Mouse (Mus musculus): ENCODE measurements around the gene Rai1. TPM values are rescaled to one million over a fixed set of nuclear protein-coding genes. Genes with fewer than 3 reads are reported as not detected.

Rai1 gene
- total and polyA plus RNA-seq, 3 experiments = 26.3 to 101 (median 56.7) TPM

DNA sequence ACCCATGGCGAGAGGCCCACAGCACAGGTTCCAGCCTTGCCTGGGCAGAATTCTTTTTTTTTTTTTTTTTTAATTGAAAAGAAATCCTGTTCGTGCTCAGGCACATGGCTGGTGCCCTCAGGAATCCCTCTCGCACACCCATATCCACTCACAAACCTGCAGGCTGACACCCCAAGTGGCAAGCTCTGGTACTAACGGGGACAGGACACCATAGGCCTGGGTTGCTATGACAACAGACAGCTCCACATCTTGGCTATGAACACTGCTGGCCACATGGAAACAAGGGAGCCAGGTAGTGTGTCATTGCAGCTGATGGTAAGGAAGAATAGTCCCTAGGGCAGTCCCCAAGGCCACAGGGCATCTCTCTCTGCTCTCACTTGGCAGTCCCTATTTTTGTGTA is 15.9 kb upstream of the Rai1 start:
- H3K9ac ChIP-seq (ENCODE audit: control insufficient read depth, low read depth, low read length, poor library complexity, severe bottlenecking) = no peak overlapping the region
- peaks cover 0 to 7% of the 10 kb centered on the region in 2 experiments; a peak in 2 of 4 replicates for H3K36me3 ChIP-seq (ENCODE audit: control insufficient read depth in 1 of 2, insufficient read depth in 2 of 2, low read length in 2 of 2)
- no peak overlapping the region for H3K27ac ChIP-seq (ENCODE audit: control insufficient read depth, low read depth, low read length)
- peak; percentile 70 for DNase-seq (ENCODE audit: low read depth, low spot score)
- TF ChIP-seq ZKSCAN1 (IDR thresholded peaks at IDR 0.05; ENCODE audit: low read depth, low read length) (no peak), CTCF (IDR thresholded peaks at IDR 0.05 in 2 of 3, conservative IDR thresholded peaks at IDR 0.05 in 1 of 3; ENCODE audit: control insufficient read depth in 1 of 3, insufficient read depth in 1 of 3, low read depth in 2 of 3, low read length in 3 of 3, poor library complexity in 1 of 3, severe bottlenecking in 1 of 3) (peak; percentile 10 to 25 (median 17); a peak in 2 of 6 replicates), ZC3H11A (IDR thresholded peaks at IDR 0.05; ENCODE audit: low read depth, low read length) (no peak)
- no peaks in the 10 kb centered on the region for H3K9me3 ChIP-seq (replicated peaks; ENCODE audit: insufficient read depth, low read length)
- H3K4me3 ChIP-seq (ENCODE audit: control insufficient read depth in 1 of 2, insufficient read depth in 1 of 2, low read depth in 2 of 2, low read length in 2 of 2) = no peak overlapping the region
- peaks cover 5 to 30% of the 10 kb centered on the region in 2 experiments for H3K4me1 ChIP-seq (ENCODE audit: control insufficient read depth in 1 of 2, insufficient read depth in 2 of 2, low read length in 2 of 2)
- no peaks in the 10 kb centered on the region for H3K79me2 ChIP-seq (ENCODE audit: control insufficient read depth, insufficient read depth, low read length, poor library complexity)
- no peaks in the 10 kb centered on the region for H3K27me3 ChIP-seq (ENCODE audit: control insufficient read depth in 1 of 2, insufficient read depth in 2 of 2, low read length in 2 of 2)

DNA sequence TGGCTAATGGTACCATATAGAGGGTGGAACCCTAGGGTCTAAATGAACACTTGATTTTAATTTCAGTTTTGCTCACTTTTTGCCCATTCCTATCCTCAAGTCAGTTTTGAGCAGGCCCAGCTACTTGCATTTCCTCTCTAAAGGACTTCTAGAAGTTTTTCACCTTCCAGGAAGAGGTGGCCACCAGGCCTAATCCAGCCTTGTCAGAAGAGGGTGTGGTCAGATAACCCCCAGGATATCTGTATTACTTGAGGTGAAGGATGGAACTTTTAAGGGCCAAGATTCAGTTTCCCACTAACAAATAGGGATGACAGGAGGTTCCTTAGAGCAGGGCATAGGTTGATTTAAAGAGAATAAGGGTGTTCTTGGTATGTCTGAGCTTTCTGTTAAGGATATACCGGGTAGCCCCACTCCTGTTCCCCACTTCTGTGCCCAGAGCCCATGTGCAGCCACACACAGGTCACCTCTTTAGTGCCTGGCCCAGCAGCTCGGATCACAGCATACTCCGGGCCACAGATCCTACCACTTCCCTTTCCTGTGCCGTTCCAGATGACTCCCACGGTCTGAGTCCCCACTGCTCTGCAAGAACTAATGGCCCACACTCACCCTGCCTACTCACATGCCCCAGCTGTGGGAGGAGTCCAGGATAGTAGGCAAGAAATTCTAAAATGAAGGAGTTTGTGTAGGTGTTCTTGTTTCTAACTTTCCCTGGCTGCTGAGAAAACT is 14.0 kb upstream of the Rai1 start:
- Histone ChIP-seq H3K9ac (ENCODE audit: control insufficient read depth, low read depth, low read length, poor library complexity, severe bottlenecking) (no peak overlapping the region), H3K9me3 (replicated peaks; ENCODE audit: insufficient read depth, low read length) (no peaks in the 10 kb centered on the region), H3K4me1 (ENCODE audit: control insufficient read depth in 1 of 2, insufficient read depth in 2 of 2, low read length in 2 of 2) (peaks cover 5 to 30% of the 10 kb centered on the region in 2 experiments), H3K36me3 (ENCODE audit: control insufficient read depth in 1 of 2, insufficient read depth in 2 of 2, low read length in 2 of 2) (peaks cover 0 to 7% of the 10 kb centered on the region in 2 experiments; a peak in 2 of 4 replicates), H3K79me2 (ENCODE audit: control insufficient read depth, insufficient read depth, low read length, poor library complexity) (no peaks in the 10 kb centered on the region), H3K4me3 (ENCODE audit: control insufficient read depth in 1 of 2, insufficient read depth in 1 of 2, low read depth in 2 of 2, low read length in 2 of 2) (no peak overlapping the region), H3K27me3 (ENCODE audit: control insufficient read depth in 1 of 2, insufficient read depth in 2 of 2, low read length in 2 of 2) (no peaks in the 10 kb centered on the region), H3K27ac (ENCODE audit: control insufficient read depth, low read depth, low read length) (no peak overlapping the region)
- no peak for TF ChIP-seq TBP (IDR thresholded peaks at IDR 0.05; ENCODE audit: low read depth, low read length)
- peak in 1 of 2 experiments; percentile 48; a peak in 3 of 4 replicates for TF ChIP-seq EP300 (IDR thresholded peaks at IDR 0.05; ENCODE audit: low read depth in 1 of 2, low read length in 2 of 2)
- TF ChIP-seq USF1 (IDR thresholded peaks at IDR 0.05; ENCODE audit: low read depth, low read length) = no peak
- no peak for TF ChIP-seq ETS1 (IDR thresholded peaks at IDR 0.05; ENCODE audit: low read depth, low read length)
- peak; percentile 58 for DNase-seq (ENCODE audit: low read depth, low spot score)

DNA sequence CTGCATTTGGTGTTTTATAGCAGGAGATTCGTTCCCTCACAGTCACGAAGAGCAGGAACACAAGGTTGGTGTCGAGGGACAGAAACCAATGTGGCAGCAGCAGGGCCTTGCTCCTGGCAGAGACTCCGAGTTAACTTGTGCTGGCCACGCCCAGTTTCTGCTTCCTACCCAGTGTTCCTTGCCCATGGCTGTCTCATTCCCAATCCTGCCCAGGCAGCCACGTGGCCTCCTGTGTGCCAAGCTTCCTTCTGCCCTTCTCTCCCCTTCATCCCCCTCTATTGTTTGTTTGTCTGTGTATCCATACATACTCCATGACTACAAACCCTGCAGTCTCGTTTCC is 13.4 kb upstream of the Rai1 start:
- Histone ChIP-seq H3K9me3 (replicated peaks; ENCODE audit: insufficient read depth, low read length) (no peaks in the 10 kb centered on the region), H3K36me3 (ENCODE audit: control insufficient read depth in 1 of 2, insufficient read depth in 2 of 2, low read length in 2 of 2) (peaks cover 0 to 7% of the 10 kb centered on the region in 2 experiments; a peak in 2 of 4 replicates), H3K27ac (ENCODE audit: control insufficient read depth, low read depth, low read length) (no peak overlapping the region), H3K9ac (ENCODE audit: control insufficient read depth, low read depth, low read length, poor library complexity, severe bottlenecking) (no peak overlapping the region), H3K4me1 (ENCODE audit: control insufficient read depth in 1 of 2, insufficient read depth in 2 of 2, low read length in 2 of 2) (peaks cover 5 to 30% of the 10 kb centered on the region in 2 experiments), H3K27me3 (ENCODE audit: control insufficient read depth in 1 of 2, insufficient read depth in 2 of 2, low read length in 2 of 2) (no peaks in the 10 kb centered on the region), H3K79me2 (ENCODE audit: control insufficient read depth, insufficient read depth, low read length, poor library complexity) (no peaks in the 10 kb centered on the region), H3K4me3 (ENCODE audit: control insufficient read depth in 1 of 2, insufficient read depth in 1 of 2, low read depth in 2 of 2, low read length in 2 of 2) (no peak overlapping the region)
- no peak for TF ChIP-seq UBTF (IDR thresholded peaks at IDR 0.05; ENCODE audit: borderline replicate concordance, insufficient read depth, low read depth, low read length)
- no peak for TF ChIP-seq SMC3 (IDR thresholded peaks at IDR 0.05; ENCODE audit: low read depth, low read length)
- TF ChIP-seq ETS1 (IDR thresholded peaks at IDR 0.05; ENCODE audit: low read depth, low read length) = no peak
- TF ChIP-seq BHLHE40 (IDR thresholded peaks at IDR 0.05; ENCODE audit: borderline replicate concordance, low read depth, low read length) = no peak
- TF ChIP-seq CTCF (IDR thresholded peaks at IDR 0.05 in 2 of 3, conservative IDR thresholded peaks at IDR 0.05 in 1 of 3; ENCODE audit: control insufficient read depth in 1 of 3, insufficient read depth in 1 of 3, low read depth in 2 of 3, low read length in 3 of 3, poor library complexity in 1 of 3, severe bottlenecking in 1 of 3) = no peak
- TF ChIP-seq JUND (IDR thresholded peaks at IDR 0.05; ENCODE audit: low read depth, low read length) = no peak
- no peak for TF ChIP-seq MYB (IDR thresholded peaks at IDR 0.05; ENCODE audit: low read depth, low read length)
- no peak for TF ChIP-seq MAFK (IDR thresholded peaks at IDR 0.05; ENCODE audit: borderline replicate concordance, low read depth, low read length)
- no peak for TF ChIP-seq ELF1 (IDR thresholded peaks at IDR 0.05; ENCODE audit: low read depth, low read length)
- TF ChIP-seq RAD21 (IDR thresholded peaks at IDR 0.05; ENCODE audit: low read depth, low read length) = no peak
- DNase-seq (ENCODE audit: low read depth, low spot score) = no peak

Data from MEL (cell line).